Mouse (Mus musculus): ENCODE data around the gene Tada3. TPM values are rescaled to one million over a fixed set of nuclear protein-coding genes. Genes with fewer than 3 reads are reported as not detected.

The Tada3 gene
- total RNA-seq, 2 experiments from 2014 or later = 50.5 to 53.5 TPM

GRCm38 (mm10) chr6:113330547-113330946, 47.1 kb downstream of the Tada3 start:
- Histone ChIP-seq H3K27ac (no peak overlapping the region), H3K4me3 (no peak overlapping the region)
- DNase-seq (ENCODE audit: low spot score in 2 of 2) = no peak
- TF ChIP-seq CTCF (conservative IDR thresholded peaks at IDR 0.05) = no peak

DNA sequence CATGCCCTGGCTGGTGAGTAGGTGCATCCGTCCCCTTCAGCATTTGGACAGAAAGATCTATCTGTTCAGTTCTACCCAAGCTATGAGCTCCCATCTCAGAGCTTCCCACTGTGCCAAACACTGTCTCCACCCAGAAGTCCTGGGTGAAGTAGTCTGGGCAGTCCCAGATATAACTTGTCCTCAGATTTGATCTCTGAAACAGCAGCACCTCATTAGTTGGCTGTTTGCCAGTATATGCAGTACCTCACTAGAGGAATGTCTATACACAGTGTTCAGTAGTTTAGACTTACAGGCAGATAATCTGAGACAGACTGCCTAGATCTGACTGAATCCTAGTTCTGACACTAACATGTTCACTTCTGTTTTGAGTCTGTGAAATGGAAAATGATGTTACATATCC, 48.3 kb downstream of the Tada3 start:
- no peak for TF ChIP-seq CTCF (conservative IDR thresholded peaks at IDR 0.05)
- no peak overlapping the region for H3K4me3 ChIP-seq
- no peak for DNase-seq (ENCODE audit: low spot score in 2 of 2)
- no peak overlapping the region for H3K27ac ChIP-seq

DNA sequence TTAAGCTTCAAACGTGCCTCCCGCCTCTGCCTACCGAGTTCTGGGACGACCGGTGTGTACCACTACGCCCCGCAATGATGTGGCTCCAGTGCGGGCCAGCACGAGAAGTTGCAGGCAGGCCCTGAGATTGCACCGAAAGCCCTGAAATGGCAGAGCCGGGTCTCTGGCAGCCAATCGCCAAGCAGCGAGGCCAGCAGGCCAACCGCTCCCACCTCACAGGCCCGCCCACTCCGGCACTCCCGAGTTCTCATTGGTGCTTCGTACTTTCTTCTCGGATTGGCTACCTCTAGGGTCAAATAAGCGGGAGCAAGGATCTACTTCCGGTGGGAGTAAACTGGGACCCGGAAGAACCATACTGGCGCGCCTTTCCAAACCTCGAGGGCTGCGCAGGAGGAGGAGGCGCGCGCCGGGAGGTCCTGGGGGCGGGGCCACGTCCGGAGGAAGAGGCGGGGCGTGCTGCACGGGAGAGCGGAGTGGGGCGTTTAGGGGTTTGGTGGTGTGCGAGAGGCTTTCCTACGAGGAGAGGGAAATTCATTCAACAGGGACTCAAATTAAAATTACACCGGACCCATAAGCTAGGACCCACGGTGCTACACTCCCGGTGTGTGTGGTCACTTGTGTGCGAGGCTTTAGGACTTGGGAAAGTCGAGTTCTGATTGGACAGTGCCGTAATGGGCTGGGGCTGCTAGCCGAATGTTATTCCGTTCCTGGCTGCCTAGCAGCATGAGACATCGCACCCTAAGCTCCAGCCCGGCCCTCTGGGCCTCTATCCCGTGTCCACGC, 51.0 kb downstream of the Tada3 start, which contains the start of gene Ogg1:
Gene Ogg1, plus strand, starts transcription at position 440 of the 783 bp plus-strand sequence.
- peak within 1 kb of the TSS; percentile 95 for H3K27ac ChIP-seq
- H3K4me3 ChIP-seq = peak within 1 kb of the TSS; percentile 71
- TF ChIP-seq CTCF (conservative IDR thresholded peaks at IDR 0.05) = no peak
- DNase-seq (ENCODE audit: low spot score in 2 of 2) = peak; percentile 96 to 100

Small RNA genes lying within 50 kb of the gene (microRNA-seq; reads per million reads assigned to microRNA genes)
- 0 reads per million in 2 experiments for gene Gm24387

Other genes with a start within 250 kb of the Tada3 start
- gene Lhfpl4, start 182.5 kb downstream of the Tada3 start, total RNA-seq (2021) = 10 to 100 TPM; 81.3 to 83.0 TPM
- 10 to 100 TPM; 15.0 to 15.6 TPM for gene Mtmr14, start 140.0 kb downstream of the Tada3 start, total RNA-seq (2021)
- 10 to 100 TPM; 24.0 to 24.7 TPM for gene Cpne9, start 95.6 kb downstream of the Tada3 start, total RNA-seq (2021)
- 10 to 100 TPM; 41.0 to 43.8 TPM for gene Brpf1, start 70.7 kb downstream of the Tada3 start, total RNA-seq (2021)
- 10 to 100 TPM in 1 of 2 experiments, 1 to 10 TPM in 1; 9.1 to 10.6 TPM for gene Ogg1, start 50.9 kb downstream of the Tada3 start, total RNA-seq (2021)
- gene Camk1, start 33.9 kb downstream of the Tada3 start, total RNA-seq (2021) = 10 to 100 TPM; 45.4 to 52.0 TPM
- gene Arpc4, start 232 bp upstream of the Tada3 start, total RNA-seq (2021) = 100 to 1,000 TPM; 308 to 330 TPM
- 10 to 100 TPM; 15.5 to 23.2 TPM for gene Ttll3, start 11.4 kb upstream of the Tada3 start, total RNA-seq (2021)
- gene Rpusd3, start 41.5 kb upstream of the Tada3 start, total RNA-seq (2021) = 10 to 100 TPM; 40.2 to 44.4 TPM
- not detected for gene Cidec, start 57.9 kb upstream of the Tada3 start, total RNA-seq (2021)
- 10 to 100 TPM; 41.9 to 42.3 TPM for gene Jagn1, start 64.7 kb upstream of the Tada3 start, total RNA-seq (2021)
- under 1 TPM; 0.22 to 0.46 TPM for gene Il17re, start 80.6 kb upstream of the Tada3 start, total RNA-seq (2021)
- 1 to 10 TPM; 4.7 to 6.3 TPM for gene Il17rc, start 93.5 kb upstream of the Tada3 start, total RNA-seq (2021)
- 100 to 1,000 TPM; 105 to 120 TPM for gene Creld1, start 105.4 kb upstream of the Tada3 start, total RNA-seq (2021)
- gene Prrt3, start 124.0 kb upstream of the Tada3 start, total RNA-seq (2021) = 10 to 100 TPM; 53.9 to 59.1 TPM
- 10 to 100 TPM; 73.4 to 76.3 TPM for gene Emc3, start 153.8 kb upstream of the Tada3 start, total RNA-seq (2021)
- 1 to 10 TPM; 2.4 to 3.8 TPM for gene Fancd2, start 153.8 kb upstream of the Tada3 start, total RNA-seq (2021)
- gene Fancd2os, start 222.8 kb upstream of the Tada3 start, total RNA-seq (2021) = under 1 TPM; 0.33 to 0.86 TPM
- 100 to 1,000 TPM; 211 to 234 TPM for gene Brk1, start 226.9 kb upstream of the Tada3 start, total RNA-seq (2021)
- 10 to 100 TPM; 44.3 to 44.9 TPM for gene Vhl, start 246.1 kb upstream of the Tada3 start, total RNA-seq (2021)